In the genomic region with DNA sequence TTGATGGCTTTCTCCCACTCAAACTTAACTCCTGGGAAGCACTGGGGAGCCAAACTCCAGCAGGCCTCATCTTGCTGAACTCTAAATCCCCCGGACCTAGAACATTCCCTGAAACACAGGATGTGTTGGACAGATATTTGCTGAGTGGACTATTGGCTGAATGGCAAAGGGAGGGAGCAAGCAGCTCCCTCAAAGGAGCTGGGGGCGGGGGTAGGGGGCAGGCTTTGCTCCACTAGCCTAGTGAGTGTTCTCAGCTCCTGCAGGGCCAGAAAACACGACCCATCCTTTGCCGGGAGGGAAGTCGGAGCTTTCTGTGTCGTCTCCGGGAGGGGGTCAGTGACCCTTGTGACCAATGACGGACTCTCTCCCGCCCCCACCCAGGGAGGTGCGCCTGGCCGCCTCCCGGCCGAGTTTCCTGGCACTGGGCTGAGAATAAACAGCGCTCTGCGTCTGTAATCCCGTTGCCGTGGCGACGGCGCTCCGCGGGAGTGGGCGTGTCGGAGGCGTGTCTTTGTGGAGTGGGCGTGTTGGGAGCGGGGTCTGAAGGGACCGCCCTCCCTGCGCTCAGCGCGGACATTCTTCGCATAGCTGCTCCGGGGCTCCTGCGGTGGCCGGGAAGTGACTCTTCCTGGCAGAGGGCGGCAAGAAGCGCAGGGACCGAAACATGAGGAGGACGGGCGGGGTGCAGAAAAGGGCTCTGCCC, we compare ENCODE assay signal across 8 mouse cellular contexts. TPM values are rescaled to one million over a fixed set of nuclear protein-coding genes. Genes with fewer than 3 reads are reported as not detected.
A peak's percentile ranks its signal among the peaks of the same experiment; 100 is the strongest.
DNase-seq lines count a peak whose midpoint lies in the region; ATAC-seq lines count a peak whose summit lies in the region.

No protein-coding gene starts in this region.

- peak; percentile 94 for ATAC-seq in hindbrain, embryonic 16.5 days

- H3K27ac ChIP-seq in hindbrain, embryonic 16.5 days (ENCODE audit: low read depth, low read length) = peak overlapping the region; percentile 67
- H3K27ac ChIP-seq in macrophage = peak overlapping the region; percentile 46

- H3K79me2 ChIP-seq in macrophage (ENCODE audit: inconsistent target) = peaks cover 5% of the 10 kb centered on the region; the same call in 1 of the 2 replicates

- under 1% methylated on average over 40 of the region's 40 CpGs for WGBS in hindbrain, embryonic 16.5 days
- WGBS in macrophage (ENCODE audit: missing documents) = 3% methylated on average over 36 of the region's 40 CpGs

- H3K36me3 ChIP-seq in hindbrain, embryonic 16.5 days (ENCODE audit: control insufficient read depth, insufficient read depth, low read length) = no peaks in the 10 kb centered on the region
- no peaks in the 10 kb centered on the region for H3K36me3 ChIP-seq in macrophage (ENCODE audit: inconsistent target)

- H3K4me1 ChIP-seq in hindbrain, embryonic 16.5 days (ENCODE audit: control insufficient read depth, insufficient read depth, low read depth, low read length) = peaks cover 61% of the 10 kb centered on the region

- H3K9me3 ChIP-seq in hindbrain, embryonic 16.5 days (ENCODE audit: control insufficient read depth, low read length) = no peaks in the 10 kb centered on the region

- DNase-seq in R1 (ENCODE audit: low read depth, low spot score) = peak; percentile 98
- DNase-seq in cerebellum, postnatal 25 days = peak; percentile 88 to 93
- peak; percentile 95 to 98 for DNase-seq in frontal cortex, postnatal 36 days (ENCODE audit: low spot score in 2 of 2)
- peak; percentile 94 to 95 for DNase-seq in left cerebral cortex, adult 18-20 months (ENCODE audit: low spot score in 2 of 2)
- DNase-seq in right cerebral cortex, adult 18-20 months = peak; percentile 94
- peak; percentile 98 for DNase-seq in urinary bladder, postnatal 10 days (ENCODE audit: low spot score)

- peak overlapping the region; percentile 85 for H3K4me2 ChIP-seq in hindbrain, embryonic 16.5 days (ENCODE audit: low read length)

- H3K4me3 ChIP-seq in hindbrain, embryonic 16.5 days (ENCODE audit: low read length) = peak overlapping the region; percentile 43
- no peak overlapping the region; the same call in 1 of the 2 replicates for H3K4me3 ChIP-seq in macrophage (ENCODE audit: inconsistent target)

- H3K9ac ChIP-seq in hindbrain, embryonic 16.5 days (ENCODE audit: low read depth, low read length) = peak overlapping the region; percentile 55

- 0 out of 2 replicates have a peak, but pooled peaks cover 2% of the 10 kb centered on the region for H3K27me3 ChIP-seq in hindbrain, embryonic 16.5 days (replicated peaks; ENCODE audit: control insufficient read depth, insufficient read depth, low read length)

RNA-seq across cellular contexts. Expression of gene Socs3, which starts 6.6 kb away (rescaled TPM):
- polyA plus RNA-seq in hindbrain, embryonic 16.5 days (2015; fragmentation: Nextera tagmentation; extraction: Ambion mirVana) = 7.5 and 8.9 TPM in 2 replicates
- total RNA-seq in left cerebral cortex, adult 18-20 months (2021) = 1 to 10 TPM; 4.5 to 4.9 TPM
- total RNA-seq in macrophage (2018; cell fraction: chromatin; rRNA removed) = 100 to 1,000 TPM in 18 of 26 experiments, 10 to 100 TPM in 5, 1 to 10 TPM in 3; 3.6 to 749 (median 239) TPM
- total RNA-seq in macrophage (2018; cell fraction: cytosol; rRNA removed) = 1,000 to 10,000 TPM in 3 of 26 experiments, 100 to 1,000 TPM in 15, 10 to 100 TPM in 6, 1 to 10 TPM in 2; 3.4 to 1,133 (median 302) TPM
- 1,000 to 10,000 TPM in 2 of 26 experiments, 100 to 1,000 TPM in 17, 10 to 100 TPM in 6, 1 to 10 TPM in 1; 3.2 to 1,503 (median 563) TPM for total RNA-seq in macrophage (2018; cell fraction: nucleus; rRNA removed)
- polyA plus RNA-seq in macrophage (2018) = 2.0 to 6.9 TPM (median 2.3 TPM) in 3 replicates

RNA-seq across cellular contexts. Expression of gene Pgs1, which starts 22.9 kb away (rescaled TPM):
- polyA plus RNA-seq in hindbrain, embryonic 16.5 days (2015; fragmentation: Nextera tagmentation; extraction: Ambion mirVana) = 67.3 and 68.4 TPM in 2 replicates
- 10 to 100 TPM; 87.1 to 89.0 TPM for total RNA-seq in left cerebral cortex, adult 18-20 months (2021)
- total RNA-seq in macrophage (2018; cell fraction: chromatin; rRNA removed) = 100 to 1,000 TPM; 115 to 839 (median 194) TPM
- 10 to 100 TPM; 18.3 to 57.3 (median 29.4) TPM for total RNA-seq in macrophage (2018; cell fraction: cytosol; rRNA removed)
- 100 to 1,000 TPM in 16 of 26 experiments, 10 to 100 TPM in 10; 65.7 to 895 (median 111) TPM for total RNA-seq in macrophage (2018; cell fraction: nucleus; rRNA removed)
- 12.0 to 40.0 TPM (median 28.0 TPM) in 3 replicates for polyA plus RNA-seq in macrophage (2018)
